13 mouse cellular contexts compared by ENCODE assay signal in genomic region chr17:12204689-12205014, GRCm38 (mm10).
A peak's percentile ranks its signal among the peaks of the same experiment; 100 is the strongest.
DNase-seq lines count a peak whose midpoint lies in the region; ATAC-seq and TF ChIP-seq lines count a peak whose summit lies in the region.
"Had no signal": no experiment of that assay in that cellular context is flagged by ENCODE, and none has a peak within 500 bp of the region (broad histone marks: within the 10 kb centered on the region; RNA-seq: fewer than 3 reads in every experiment).

No protein-coding gene starts in this region.

- no peaks in the 10 kb centered on the region for H3K36me3 ChIP-seq in heart, embryonic 16.5 days (ENCODE audit: control insufficient read depth, insufficient read depth)
- H3K36me3 ChIP-seq in ES-E14 (ENCODE audit: control insufficient read depth, insufficient read depth, low read length, poor library complexity, severe bottlenecking) = no peaks in the 10 kb centered on the region; the same call in 1 of the 2 replicates
- no peaks in the 10 kb centered on the region for H3K36me3 ChIP-seq in embryonic facial prominence, embryonic 13.5 days
- peaks cover 25% of the 10 kb centered on the region for H3K36me3 ChIP-seq in liver, embryonic 13.5 days
- H3K36me3 ChIP-seq: neural tube, embryonic 12.5 days had no signal

- DNase-seq in heart, adult 18-20 months = no peak
- no peak for DNase-seq in ES-E14 (ENCODE audit: low read depth, low spot score)
- no peak for DNase-seq in liver, embryonic 13.5 days
- DNase-seq in cerebellum, adult 9-10 months = no peak
- DNase-seq in urinary bladder, adult 18-20 months (ENCODE audit: low spot score in 2 of 2) = no peak
- DNase-seq: heart, postnatal 10 days; lung, adult 18-20 months; right cerebral cortex, postnatal 25 days; thymus, adult 2 months had no signal

- no peaks in the 10 kb centered on the region for H3K27me3 ChIP-seq in heart, embryonic 16.5 days (ENCODE audit: control insufficient read depth, insufficient read depth, low read length)
- H3K27me3 ChIP-seq in embryonic facial prominence, embryonic 13.5 days = no peaks in the 10 kb centered on the region
- no peaks in the 10 kb centered on the region for H3K27me3 ChIP-seq in liver, embryonic 13.5 days
- H3K27me3 ChIP-seq: neural tube, embryonic 12.5 days had no signal

- 0 out of 2 replicates have a peak overlapping the region, but pooled peaks have one; percentile 25 for H3K27ac ChIP-seq in heart, embryonic 16.5 days (ENCODE audit: low read length)
- peak overlapping the region; percentile 1; the same call in 1 of the 2 replicates for H3K27ac ChIP-seq in ES-E14 (ENCODE audit: insufficient read depth, low read depth, low read length, poor library complexity, severe bottlenecking)
- H3K27ac ChIP-seq in embryonic facial prominence, embryonic 13.5 days = peak overlapping the region; percentile 90
- peak overlapping the region; percentile 100 for H3K27ac ChIP-seq in liver, embryonic 13.5 days

- in situ Hi-C loops in ES-E14 (cut with MboI; ENCODE audit: low sequenced_read_pairs in 2 of 2, unreplicated experiment in 2 of 2) = loop anchor here (10.0 to 25.0 kb wide), 2 partner anchors 100 to 167 kb away; no protein-coding TSS in a partner anchor

- H3K4me2 ChIP-seq in heart, embryonic 16.5 days (ENCODE audit: low read depth, low read length) = no peak overlapping the region
- no peak overlapping the region for H3K4me2 ChIP-seq in embryonic facial prominence, embryonic 13.5 days
- peak overlapping the region; percentile 74 for H3K4me2 ChIP-seq in liver, embryonic 13.5 days

- H3K4me1 ChIP-seq in heart, embryonic 16.5 days (ENCODE audit: control insufficient read depth, insufficient read depth, low read length) = peaks cover 25% of the 10 kb centered on the region
- H3K4me1 ChIP-seq in ES-E14 (ENCODE audit: control insufficient read depth in 2 of 2, insufficient read depth in 2 of 2, low read length in 2 of 2, poor library complexity in 1 of 2) = peaks cover 8 to 30% of the 10 kb centered on the region in 2 experiments
- peaks cover 82% of the 10 kb centered on the region for H3K4me1 ChIP-seq in embryonic facial prominence, embryonic 13.5 days
- peaks cover 100% of the 10 kb centered on the region for H3K4me1 ChIP-seq in liver, embryonic 13.5 days (replicated peaks)

- no peaks in the 10 kb centered on the region for H3K9me3 ChIP-seq in heart, embryonic 16.5 days (replicated peaks; ENCODE audit: control insufficient read depth, low read length)
- no peaks in the 10 kb centered on the region for H3K9me3 ChIP-seq in ES-E14 (ENCODE audit: control insufficient read depth, insufficient read depth, low read depth, low read length)
- no peaks in the 10 kb centered on the region for H3K9me3 ChIP-seq in embryonic facial prominence, embryonic 13.5 days
- H3K9me3 ChIP-seq in liver, embryonic 13.5 days (replicated peaks) = no peaks in the 10 kb centered on the region
- H3K9me3 ChIP-seq: neural tube, embryonic 12.5 days had no signal

- H3K9ac ChIP-seq in heart, embryonic 16.5 days (ENCODE audit: low read length) = no peak overlapping the region
- H3K9ac ChIP-seq in ES-E14 (ENCODE audit: insufficient read depth, low read depth, low read length, poor library complexity, severe bottlenecking) = peak overlapping the region; percentile 46; the same call in 1 of the 2 replicates
- H3K9ac ChIP-seq in embryonic facial prominence, embryonic 13.5 days = peak overlapping the region; percentile 36
- H3K9ac ChIP-seq in liver, embryonic 13.5 days = peak overlapping the region; percentile 88
- H3K9ac ChIP-seq: neural tube, embryonic 12.5 days had no signal

- no peak overlapping the region for H3K4me3 ChIP-seq in heart, embryonic 16.5 days (ENCODE audit: low read length)
- no peak overlapping the region for H3K4me3 ChIP-seq in ES-E14 (ENCODE audit: insufficient read depth in 1 of 2, low read depth in 1 of 2, low read length in 2 of 2, poor library complexity in 1 of 2, severe bottlenecking in 1 of 2)
- no peak overlapping the region for H3K4me3 ChIP-seq in embryonic facial prominence, embryonic 13.5 days
- 0 out of 2 replicates have a peak overlapping the region, but pooled peaks have one; percentile 8 for H3K4me3 ChIP-seq in liver, embryonic 13.5 days (replicated peaks)
- H3K4me3 ChIP-seq: neural tube, embryonic 12.5 days had no signal

- no peak for ATAC-seq in heart, embryonic 16.5 days (replicated peaks; ENCODE audit: extremely low read depth, insufficient read depth, low FRiP score)
- ATAC-seq in embryonic facial prominence, embryonic 13.5 days (ENCODE audit: insufficient number of reproducible peaks, insufficient read depth, low FRiP score, low TSS enrichment, low read depth) = no peak
- ATAC-seq in liver, embryonic 13.5 days (ENCODE audit: low read depth) = peak; percentile 15
- ATAC-seq in megakaryocyte-erythroid progenitor cell, adult 5-6 weeks (replicated peaks; ENCODE audit: low FRiP score, low TSS enrichment, poor library complexity, severe bottlenecking) = no peak; the same call in 1 of the 2 replicates

- WGBS in heart, embryonic 16.5 days = 87% methylated on average over 3 of the region's 3 CpGs
- 79% methylated on average over 3 of the region's 3 CpGs for WGBS in embryonic facial prominence, embryonic 13.5 days
- WGBS in liver, embryonic 13.5 days (ENCODE audit: insufficient replicate concordance) = 35% methylated on average over 3 of the region's 3 CpGs

TF ChIP-seq in ES-E14, 5 proteins besides CTCF, POLR2A, EP300 and RAD21:
- TF ChIP-seq HCFC1 (IDR thresholded peaks at IDR 0.05; ENCODE audit: borderline replicate concordance, insufficient read depth, low read length) (no peak), ZNF384 (IDR thresholded peaks at IDR 0.05; ENCODE audit: low read depth, low read length) (no peak), MAFK (IDR thresholded peaks at IDR 0.05; ENCODE audit: insufficient read depth, low read depth, low read length) (no peak), ZC3H11A (IDR thresholded peaks at IDR 0.05; ENCODE audit: borderline replicate concordance, low read depth, low read length) (no peak), CHD2 (IDR thresholded peaks at IDR 0.05; ENCODE audit: low read depth, low read length) (no peak)

Comparison
In these comparisons a context has a peak if more than half of its experiments do, and no peak if none do; other contexts are left out.
1. H3K27ac ChIP-seq: peak in every context shown above with its lines; median percentile 100 in liver, embryonic 13.5 days; 90 in embryonic facial prominence, embryonic 13.5 days; 25 in heart, embryonic 16.5 days; 1 in ES-E14.